Mouse (Mus musculus) E14TG2a.4 (cell line): Measurements from ENCODE around the gene Gadd45g.

ENCODE experiments used
- CTCF ChIP-seq: conservative IDR thresholded peaks from 2 replicates; pipeline ENCODE4 v1.5.1; 2014; ENCODE audit warnings: low read length
- NANOG ChIP-seq: IDR thresholded peaks from 2 replicates; pipeline ENCODE4 v1.6.1; 2014; ENCODE audit warnings: borderline replicate concordance, low read length, mixed read lengths

DNA sequence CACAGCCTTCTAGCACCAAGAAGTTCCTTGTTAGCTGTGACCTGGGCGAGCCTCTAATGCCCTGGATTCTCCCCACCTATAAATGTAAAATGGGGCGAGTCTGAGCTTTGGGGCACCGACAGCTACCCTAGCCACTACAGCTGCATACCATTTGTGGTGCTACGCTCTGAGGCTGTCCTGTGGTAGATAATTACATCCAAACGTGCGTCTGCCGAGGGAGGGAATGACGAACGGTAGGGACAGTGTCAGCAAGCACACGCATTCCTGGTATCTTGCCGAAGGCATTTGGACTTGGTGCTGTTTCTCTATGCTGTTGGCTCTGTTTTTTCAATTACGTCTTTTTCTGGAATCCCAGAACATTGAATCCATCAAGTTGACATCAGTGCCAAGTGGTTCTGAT, 29.7 kb downstream of the Gadd45g start:
- TF ChIP-seq CTCF (no peak), NANOG (no peak)
